Mouse (Mus musculus): Measurements from ENCODE around the gene Llph. TPM values are rescaled to one million over a fixed set of nuclear protein-coding genes. Genes with fewer than 3 reads are reported as not detected.

Gene Llph
- total RNA-seq, 1 experiment = 71.9 TPM

GRCm38 (mm10) chr10:120271879-120272269 is 45.0 kb downstream of the Llph start:
- no peak for DNase-seq (ENCODE audit: low read depth, low spot score)
- no peaks in the 10 kb centered on the region for H3K36me3 ChIP-seq (ENCODE audit: control insufficient read depth, insufficient read depth, low read length, poor library complexity, severe bottlenecking)
- no peak overlapping the region for H3K27ac ChIP-seq (ENCODE audit: insufficient read depth, low read depth, low read length, poor library complexity, severe bottlenecking)
- no peaks in the 10 kb centered on the region for H3K9me3 ChIP-seq (ENCODE audit: control insufficient read depth, insufficient read depth, low read depth, low read length)
- TF ChIP-seq ZC3H11A (IDR thresholded peaks at IDR 0.05; ENCODE audit: borderline replicate concordance, low read depth, low read length) = no peak
- TF ChIP-seq HCFC1 (IDR thresholded peaks at IDR 0.05; ENCODE audit: borderline replicate concordance, insufficient read depth, low read length) = no peak
- no peak for TF ChIP-seq ZNF384 (IDR thresholded peaks at IDR 0.05; ENCODE audit: low read depth, low read length)
- TF ChIP-seq CHD2 (IDR thresholded peaks at IDR 0.05; ENCODE audit: low read depth, low read length) = no peak
- no peak for TF ChIP-seq MAFK (IDR thresholded peaks at IDR 0.05; ENCODE audit: insufficient read depth, low read depth, low read length)
- H3K9ac ChIP-seq (ENCODE audit: insufficient read depth, low read depth, low read length, poor library complexity, severe bottlenecking) = no peak overlapping the region
- H3K4me1 ChIP-seq (ENCODE audit: control insufficient read depth in 2 of 2, insufficient read depth in 2 of 2, low read length in 2 of 2, poor library complexity in 1 of 2) = peaks cover 0 to 7% of the 10 kb centered on the region in 2 experiments; a peak in 2 of 4 replicates
- in situ Hi-C loops (cut with MboI; ENCODE audit: low sequenced_read_pairs in 2 of 2, unreplicated experiment in 2 of 2) = loop anchor here in 1 of 2 experiments (25.0 kb wide), 1 partner anchor 590 kb away; no protein-coding TSS in a partner anchor
- peak overlapping the region in 1 of 2 experiments; percentile 6; a peak in 1 of 4 replicates for H3K4me3 ChIP-seq (ENCODE audit: insufficient read depth in 1 of 2, low read depth in 1 of 2, low read length in 2 of 2, poor library complexity in 1 of 2, severe bottlenecking in 1 of 2)

GRCm38 (mm10) chr10:120272270-120272883 is 45.5 kb downstream of the Llph start:
- TF ChIP-seq ZNF384 (IDR thresholded peaks at IDR 0.05; ENCODE audit: low read depth, low read length) (no peak), ZC3H11A (IDR thresholded peaks at IDR 0.05; ENCODE audit: borderline replicate concordance, low read depth, low read length) (no peak)
- H3K9me3 ChIP-seq (ENCODE audit: control insufficient read depth, insufficient read depth, low read depth, low read length) = no peaks in the 10 kb centered on the region
- H3K9ac ChIP-seq (ENCODE audit: insufficient read depth, low read depth, low read length, poor library complexity, severe bottlenecking) = no peak overlapping the region
- no peak overlapping the region for H3K27ac ChIP-seq (ENCODE audit: insufficient read depth, low read depth, low read length, poor library complexity, severe bottlenecking)
- no peak for DNase-seq (ENCODE audit: low read depth, low spot score)
- in situ Hi-C loops (cut with MboI; ENCODE audit: low sequenced_read_pairs in 2 of 2, unreplicated experiment in 2 of 2) = loop anchor here in 1 of 2 experiments (25.0 kb wide), 1 partner anchor 590 kb away; no protein-coding TSS in a partner anchor
- H3K36me3 ChIP-seq (ENCODE audit: control insufficient read depth, insufficient read depth, low read length, poor library complexity, severe bottlenecking) = no peaks in the 10 kb centered on the region
- H3K4me3 ChIP-seq (ENCODE audit: insufficient read depth in 1 of 2, low read depth in 1 of 2, low read length in 2 of 2, poor library complexity in 1 of 2, severe bottlenecking in 1 of 2) = peak overlapping the region in 1 of 2 experiments; percentile 6; a peak in 1 of 4 replicates
- H3K4me1 ChIP-seq (ENCODE audit: control insufficient read depth in 2 of 2, insufficient read depth in 2 of 2, low read length in 2 of 2, poor library complexity in 1 of 2) = peaks cover 0 to 7% of the 10 kb centered on the region in 2 experiments; a peak in 2 of 4 replicates

GRCm38 (mm10) chr10:120273335-120273734 is 46.5 kb downstream of the Llph start:
- Histone ChIP-seq H3K4me1 (ENCODE audit: control insufficient read depth in 2 of 2, insufficient read depth in 2 of 2, low read length in 2 of 2, poor library complexity in 1 of 2) (peaks cover 0 to 3% of the 10 kb centered on the region in 2 experiments; a peak in 2 of 4 replicates), H3K9me3 (ENCODE audit: control insufficient read depth, insufficient read depth, low read depth, low read length) (no peaks in the 10 kb centered on the region), H3K27ac (ENCODE audit: insufficient read depth, low read depth, low read length, poor library complexity, severe bottlenecking) (no peak overlapping the region), H3K4me3 (ENCODE audit: insufficient read depth in 1 of 2, low read depth in 1 of 2, low read length in 2 of 2, poor library complexity in 1 of 2, severe bottlenecking in 1 of 2) (no peak overlapping the region), H3K9ac (ENCODE audit: insufficient read depth, low read depth, low read length, poor library complexity, severe bottlenecking) (no peak overlapping the region), H3K36me3 (ENCODE audit: control insufficient read depth, insufficient read depth, low read length, poor library complexity, severe bottlenecking) (no peaks in the 10 kb centered on the region)
- TF ChIP-seq CHD2 (IDR thresholded peaks at IDR 0.05; ENCODE audit: low read depth, low read length) (no peak), MAFK (IDR thresholded peaks at IDR 0.05; ENCODE audit: insufficient read depth, low read depth, low read length) (no peak), HCFC1 (IDR thresholded peaks at IDR 0.05; ENCODE audit: borderline replicate concordance, insufficient read depth, low read length) (no peak), ZNF384 (IDR thresholded peaks at IDR 0.05; ENCODE audit: low read depth, low read length) (no peak), ZC3H11A (IDR thresholded peaks at IDR 0.05; ENCODE audit: borderline replicate concordance, low read depth, low read length) (no peak)
- in situ Hi-C loops (cut with MboI; ENCODE audit: low sequenced_read_pairs in 2 of 2, unreplicated experiment in 2 of 2) = loop anchor here in 1 of 2 experiments (25.0 kb wide), 1 partner anchor 589 kb away; no protein-coding TSS in a partner anchor
- no peak for DNase-seq (ENCODE audit: low read depth, low spot score)

GRCm38 (mm10) chr10:120279482-120280128 is 52.7 kb downstream of the Llph start:
- no peaks in the 10 kb centered on the region for H3K9me3 ChIP-seq (ENCODE audit: control insufficient read depth, insufficient read depth, low read depth, low read length)
- in situ Hi-C loops (cut with MboI; ENCODE audit: low sequenced_read_pairs in 2 of 2, unreplicated experiment in 2 of 2) = no loop called here
- H3K36me3 ChIP-seq (ENCODE audit: control insufficient read depth, insufficient read depth, low read length, poor library complexity, severe bottlenecking) = no peaks in the 10 kb centered on the region
- H3K9ac ChIP-seq (ENCODE audit: insufficient read depth, low read depth, low read length, poor library complexity, severe bottlenecking) = no peak overlapping the region
- no peak overlapping the region for H3K4me3 ChIP-seq (ENCODE audit: insufficient read depth in 1 of 2, low read depth in 1 of 2, low read length in 2 of 2, poor library complexity in 1 of 2, severe bottlenecking in 1 of 2)
- no peaks in the 10 kb centered on the region for H3K4me1 ChIP-seq (ENCODE audit: control insufficient read depth in 2 of 2, insufficient read depth in 2 of 2, low read length in 2 of 2, poor library complexity in 1 of 2)
- no peak overlapping the region for H3K27ac ChIP-seq (ENCODE audit: insufficient read depth, low read depth, low read length, poor library complexity, severe bottlenecking)
- no peak for DNase-seq (ENCODE audit: low read depth, low spot score)
- TF ChIP-seq MAFK (IDR thresholded peaks at IDR 0.05; ENCODE audit: insufficient read depth, low read depth, low read length) (no peak), ZC3H11A (IDR thresholded peaks at IDR 0.05; ENCODE audit: borderline replicate concordance, low read depth, low read length) (no peak), HCFC1 (IDR thresholded peaks at IDR 0.05; ENCODE audit: borderline replicate concordance, insufficient read depth, low read length) (no peak), ZNF384 (IDR thresholded peaks at IDR 0.05; ENCODE audit: low read depth, low read length) (no peak), CHD2 (IDR thresholded peaks at IDR 0.05; ENCODE audit: low read depth, low read length) (no peak)

All from ES-E14 (cell line).